Mouse (Mus musculus) embryonic facial prominence, embryonic 13.5 days (tissue): ENCODE measurements around the gene Fbxw7. TPM values are rescaled to one million over a fixed set of nuclear protein-coding genes. Genes with fewer than 3 reads are reported as not detected.

Experiments used
- ATAC-seq: fragments of 200-750 bp; cut with Nextera tagmentation; 2 replicates; pipeline ENCODE4 v1.8.0; 2017; ENCODE audit warnings: low read depth; ENCODE audit not compliant: insufficient number of reproducible peaks, insufficient read depth, low FRiP score, low TSS enrichment
- H3K27ac ChIP-seq: fragments of 300-500 bp; sonication (generic); 2 replicates; pipeline ENCODE4 v1.5.1; 2015; ENCODE audit warnings: moderate library complexity, mild to moderate bottlenecking, inconsistent platforms
- H3K27me3 ChIP-seq: fragments of 300-500 bp; sonication (generic); 2 replicates; pipeline ENCODE4 v1.6.1; 2015; ENCODE audit warnings: mild to moderate bottlenecking, inconsistent platforms
- H3K36me3 ChIP-seq: fragments of 300-500 bp; sonication (generic); 2 replicates; pipeline ENCODE4 v1.6.1; 2015; ENCODE audit warnings: mild to moderate bottlenecking, inconsistent platforms
- H3K4me1 ChIP-seq: fragments of 300-500 bp; sonication (generic); 2 replicates; pipeline ENCODE4 v1.6.1; 2015; ENCODE audit warnings: inconsistent platforms
- H3K4me2 ChIP-seq: fragments of 300-500 bp; sonication (generic); 2 replicates; pipeline ENCODE4 v1.6.1; 2015; ENCODE audit warnings: moderate library complexity, mild to moderate bottlenecking, inconsistent platforms
- H3K4me3 ChIP-seq: fragments of 300-500 bp; sonication (generic); 2 replicates; pipeline ENCODE4 v1.5.1; 2015; ENCODE audit warnings: mild to moderate bottlenecking, inconsistent platforms
- H3K9ac ChIP-seq: fragments of 300-500 bp; sonication (generic); 2 replicates; pipeline ENCODE4 v1.6.1; 2015; ENCODE audit warnings: mild to moderate bottlenecking, inconsistent platforms
- H3K9me3 ChIP-seq: fragments of 300-500 bp; sonication (generic); 2 replicates; pipeline ENCODE4 v1.6.1; 2016; ENCODE audit warnings: inconsistent platforms
- WGBS: fragments of 180-500 bp; shearing (Covaris S2); methylation state at CpG from one replicate; pipeline ENCODE4 v1.1.7; 2015; ENCODE audit warnings: mixed read lengths; 5-methylcytosine and 5-hydroxymethylcytosine counted together
- polyA plus RNA-seq: library from polyadenylated mRNA; unstranded; fragments of >200 nt; fragmentation: Nextera tagmentation; extraction: Ambion mirVana; gene quantifications from 2 replicates; pipeline ENCODE4 v1.2.1, GENCODE M21; 2015

Fbxw7 gene
- polyA plus RNA-seq, 1 experiment from 2014 or later, result 14.5 TPM

- Histone ChIP-seq H3K4me1 (no peaks in the 10 kb centered on the region), H3K9ac (no peak overlapping the region), H3K4me2 (no peak overlapping the region), H3K9me3 (no peaks in the 10 kb centered on the region), H3K27ac (no peak overlapping the region), H3K36me3 (no peaks in the 10 kb centered on the region), H3K27me3 (no peaks in the 10 kb centered on the region), H3K4me3 (no peak overlapping the region)
- no peak for ATAC-seq
- WGBS, result 88% methylated on average over 2 of the region's 2 CpGs
Observed at GRCm38 (mm10) chr3:85005257-85005656, 190.2 kb downstream of the Fbxw7 start.

- no peak overlapping the region for H3K4me3 ChIP-seq
- no peaks in the 10 kb centered on the region for H3K36me3 ChIP-seq
- WGBS, result 89% methylated on average over 6 of the region's 6 CpGs
- no peak for ATAC-seq
- H3K4me1 ChIP-seq, result no peaks in the 10 kb centered on the region
- H3K4me2 ChIP-seq, result no peak overlapping the region
- no peaks in the 10 kb centered on the region for H3K9me3 ChIP-seq
- H3K27ac ChIP-seq, result no peak overlapping the region
- H3K27me3 ChIP-seq, result no peaks in the 10 kb centered on the region
- H3K9ac ChIP-seq, result no peak overlapping the region
Observed at GRCm38 (mm10) chr3:85012889-85013288, 197.8 kb downstream of the Fbxw7 start.

GRCm38 (mm10) chr3:85015667-85016066 lies 200.6 kb downstream of the Fbxw7 start:
- Histone ChIP-seq H3K27ac (no peak overlapping the region), H3K9me3 (no peaks in the 10 kb centered on the region), H3K9ac (no peak overlapping the region), H3K4me1 (no peaks in the 10 kb centered on the region), H3K4me2 (no peak overlapping the region), H3K4me3 (no peak overlapping the region), H3K36me3 (no peaks in the 10 kb centered on the region), H3K27me3 (no peaks in the 10 kb centered on the region)
- 60% methylated on average over 9 of the region's 9 CpGs for WGBS
- no peak for ATAC-seq

GRCm38 (mm10) chr3:85020137-85020536 lies 205.1 kb downstream of the Fbxw7 start:
- no peak for ATAC-seq
- H3K4me3 ChIP-seq, result no peak overlapping the region
- H3K9ac ChIP-seq, result no peak overlapping the region
- no peaks in the 10 kb centered on the region for H3K4me1 ChIP-seq
- H3K27ac ChIP-seq, result no peak overlapping the region
- no peak overlapping the region for H3K4me2 ChIP-seq
- H3K27me3 ChIP-seq, result peaks cover 3% of the 10 kb centered on the region; the same call in 1 of the 2 replicates
- H3K36me3 ChIP-seq, result no peaks in the 10 kb centered on the region
- H3K9me3 ChIP-seq, result no peaks in the 10 kb centered on the region

GRCm38 (mm10) chr3:85021816-85022215 lies 206.7 kb downstream of the Fbxw7 start:
- Histone ChIP-seq H3K27ac (no peak overlapping the region), H3K36me3 (no peaks in the 10 kb centered on the region), H3K4me2 (no peak overlapping the region), H3K9ac (no peak overlapping the region), H3K27me3 (peaks cover 3% of the 10 kb centered on the region; the same call in 1 of the 2 replicates), H3K9me3 (no peaks in the 10 kb centered on the region), H3K4me3 (no peak overlapping the region), H3K4me1 (no peaks in the 10 kb centered on the region)
- 88% methylated on average over 6 of the region's 6 CpGs for WGBS
- no peak for ATAC-seq

- ATAC-seq, result no peak
Observed at GRCm38 (mm10) chr3:85022800-85023199, 207.7 kb downstream of the Fbxw7 start.

GRCm38 (mm10) chr3:85024237-85024636 lies 209.2 kb downstream of the Fbxw7 start:
- Histone ChIP-seq H3K4me1 (no peaks in the 10 kb centered on the region), H3K36me3 (no peaks in the 10 kb centered on the region), H3K9me3 (no peaks in the 10 kb centered on the region), H3K4me2 (no peak overlapping the region), H3K9ac (no peak overlapping the region), H3K27me3 (peaks cover 3% of the 10 kb centered on the region; the same call in 1 of the 2 replicates), H3K4me3 (no peak overlapping the region), H3K27ac (no peak overlapping the region)
- ATAC-seq, result no peak
- WGBS, result 75% methylated on average over 2 of the region's 2 CpGs

More at GRCm38 (mm10) chr3:85022800-85023199, 207.7 kb downstream of the Fbxw7 start:
- Histone ChIP-seq H3K9ac (no peak overlapping the region), H3K4me1 (no peaks in the 10 kb centered on the region), H3K9me3 (no peaks in the 10 kb centered on the region), H3K27ac (no peak overlapping the region), H3K4me3 (no peak overlapping the region), H3K4me2 (no peak overlapping the region), H3K36me3 (no peaks in the 10 kb centered on the region), H3K27me3 (peaks cover 3% of the 10 kb centered on the region; the same call in 1 of the 2 replicates)
- WGBS, result 77% methylated on average over 11 of the region's 11 CpGs

- 29% methylated on average over 6 of the region's 6 CpGs for WGBS
- ATAC-seq, result no peak
- H3K4me3 ChIP-seq, result no peak overlapping the region
- H3K4me1 ChIP-seq, result no peaks in the 10 kb centered on the region
- H3K9me3 ChIP-seq, result no peaks in the 10 kb centered on the region
- no peak overlapping the region for H3K9ac ChIP-seq
- no peak overlapping the region for H3K27ac ChIP-seq
- no peak overlapping the region for H3K4me2 ChIP-seq
- H3K36me3 ChIP-seq, result no peaks in the 10 kb centered on the region
- peaks cover 3% of the 10 kb centered on the region; the same call in 1 of the 2 replicates for H3K27me3 ChIP-seq
Observed at GRCm38 (mm10) chr3:85024817-85025705, 210.0 kb downstream of the Fbxw7 start.

Other genes with a start within 250 kb of the Fbxw7 start
- 42.5 and 47.1 TPM in 2 replicates for gene Arfip1, start 232.6 kb upstream of the Fbxw7 start, polyA plus RNA-seq
- gene Tigd4, start 221.7 kb upstream of the Fbxw7 start, polyA plus RNA-seq, result 0.10 and 0.27 TPM in 2 replicates
- gene Tmem154, start 149.1 kb upstream of the Fbxw7 start, polyA plus RNA-seq, result 2.7 and 2.9 TPM in 2 replicates